Mouse (Mus musculus) spleen, adult 12 weeks (tissue): Measurements from ENCODE around the gene Rabep2.
"Not testable (repeated sequence)": the region's sequence is repeated elsewhere in the genome, so short reads cannot be mapped to it uniquely, and the experiment has no call there.

Experiments used
- DNase-seq: peaks from one replicate; pipeline ENCODE4 v3.0.0; 2022; ENCODE audit warnings: low spot score

Rabep2 gene

GRCm38 (mm10) chr7:126428631-126429502 lies at the start of gene Rabep2:
Rabep2 (plus strand) TSS chr7:126428759.
- DNase-seq: peak; percentile 77

GRCm38 (mm10) chr7:126383565-126383964 lies 45.0 kb upstream of the Rabep2 start:
- DNase-seq: no peak

- no peak for DNase-seq
Observed at GRCm38 (mm10) chr7:126388185-126388584, 40.4 kb upstream of the Rabep2 start.

- not testable (repeated sequence) for DNase-seq
Observed at GRCm38 (mm10) chr7:126392086-126392884, 36.3 kb upstream of the Rabep2 start.

- DNase-seq: peak; percentile 93
Observed at GRCm38 (mm10) chr7:126396298-126397119, 32.0 kb upstream of the Rabep2 start, which contains the start of gene Nfatc2ip. Nfatc2ip (minus strand) TSS chr7:126396737.

- DNase-seq: no peak
Observed at GRCm38 (mm10) chr7:126397221-126397620, 31.3 kb upstream of the Rabep2 start.

GRCm38 (mm10) chr7:126397822-126398221 lies 30.7 kb upstream of the Rabep2 start:
- no peak for DNase-seq

GRCm38 (mm10) chr7:126399548-126399947 lies 29.0 kb upstream of the Rabep2 start:
- peak; percentile 70 for DNase-seq

GRCm38 (mm10) chr7:126402518-126402917 lies 26.0 kb upstream of the Rabep2 start:
- DNase-seq: not testable (repeated sequence)

- no peak for DNase-seq
Observed at GRCm38 (mm10) chr7:126408686-126409085, 19.9 kb upstream of the Rabep2 start.

- no peak for DNase-seq
Observed at GRCm38 (mm10) chr7:126411061-126411460, 17.5 kb upstream of the Rabep2 start.

GRCm38 (mm10) chr7:126414725-126415124 lies 13.8 kb upstream of the Rabep2 start, which contains the start of gene Cd19:
Cd19 (minus strand) TSS chr7:126414889.
- no peak for DNase-seq

- peak; percentile 17 for DNase-seq
Observed at GRCm38 (mm10) chr7:126416615-126417014, 11.9 kb upstream of the Rabep2 start.

- DNase-seq: peak; percentile 7
Observed at GRCm38 (mm10) chr7:126417045-126417444, 11.5 kb upstream of the Rabep2 start.

GRCm38 (mm10) chr7:126417606-126418005 lies 11.0 kb upstream of the Rabep2 start:
- no peak for DNase-seq

- no peak for DNase-seq
Observed at GRCm38 (mm10) chr7:126418496-126418895, 10.1 kb upstream of the Rabep2 start.

GRCm38 (mm10) chr7:126421756-126422155 lies 6.8 kb upstream of the Rabep2 start:
- no peak for DNase-seq

GRCm38 (mm10) chr7:126424161-126424560 lies 4.4 kb upstream of the Rabep2 start:
- DNase-seq: no peak

GRCm38 (mm10) chr7:126427323-126427860 lies 1.2 kb upstream of the Rabep2 start:
- no peak for DNase-seq

- no peak for DNase-seq
Observed at GRCm38 (mm10) chr7:126428154-126428553, 405 bp upstream of the Rabep2 start.

- no peak for DNase-seq
Observed at GRCm38 (mm10) chr7:126429503-126429898, 942 bp downstream of the Rabep2 start.

- no peak for DNase-seq
Observed at GRCm38 (mm10) chr7:126430167-126430566, 1.6 kb downstream of the Rabep2 start.
